Mouse (Mus musculus) testis, adult 2 months (tissue): ENCODE measurements around the gene Agmat.

ENCODE experiments used
- CTCF ChIP-seq: fragments of 200-500 bp; IDR thresholded peaks from 2 replicates; pipeline ENCODE4 v1.5.1; 2012; ENCODE audit warnings: low read depth, mild to moderate bottlenecking, inconsistent platforms, low read length, moderate library complexity; ENCODE audit not compliant: control insufficient read depth, insufficient read depth, insufficient replicate concordance
- POLR2A ChIP-seq: fragments of 200-500 bp; IDR thresholded peaks from 2 replicates; pipeline ENCODE4 v1.6.1; 2012; ENCODE audit warnings: low read depth, mild to moderate bottlenecking, inconsistent platforms, low read length, moderate library complexity; ENCODE audit not compliant: control insufficient read depth

DNA sequence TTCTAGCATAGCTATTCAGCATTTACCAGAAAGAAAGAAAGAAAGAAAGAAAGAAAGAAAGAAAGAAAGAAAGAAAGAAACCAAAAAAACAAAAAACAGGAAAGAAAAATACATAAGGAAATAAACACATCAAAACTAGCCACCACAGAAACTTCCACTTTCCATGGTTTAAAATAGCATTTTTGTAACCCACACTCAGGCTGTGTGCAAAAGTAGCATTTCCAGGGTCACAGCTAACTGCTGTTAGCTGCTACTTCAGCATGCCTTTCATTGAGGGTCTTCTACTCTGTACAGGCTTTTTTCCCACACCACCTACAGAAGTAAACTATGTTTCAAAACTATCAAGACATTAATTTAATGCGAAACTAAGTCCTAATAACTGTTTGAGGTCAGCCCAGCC is 27.2 kb upstream of the Agmat start:
- TF ChIP-seq POLR2A = no peak
- TF ChIP-seq CTCF = no peak
